Mouse (Mus musculus) forebrain, postnatal 0 days (tissue): ENCODE results near the gene Rps27a. TPM values are rescaled to one million over a fixed set of nuclear protein-coding genes. Genes with fewer than 3 reads are reported as not detected.

Source experiments
- ATAC-seq: fragments of 200-750 bp; cut with Nextera tagmentation; 2 replicates; pipeline ENCODE4 v1.8.0; 2017; ENCODE audit warnings: mild to moderate bottlenecking, moderate library complexity
- DNase-seq: peaks from one replicate; pipeline ENCODE4 v3.0.0-alpha.2; 2015
- H3K27ac ChIP-seq: fragments of 300-500 bp; sonication (generic); 2 replicates; pipeline ENCODE4 v1.5.1; 2014; ENCODE audit warnings: low read depth, mild to moderate bottlenecking, antibody characterized with exemption, low read length, moderate library complexity, mixed read lengths
- H3K27me3 ChIP-seq: fragments of 300-500 bp; sonication (generic); 2 replicates; pipeline ENCODE4 v1.6.1; 2014; ENCODE audit warnings: mild to moderate bottlenecking, low read length, mixed read lengths; ENCODE audit not compliant: insufficient read depth
- H3K36me3 ChIP-seq: fragments of 300-500 bp; sonication (generic); 2 replicates; pipeline ENCODE4 v1.6.1; 2014; ENCODE audit warnings: mild to moderate bottlenecking, moderate library complexity; ENCODE audit not compliant: insufficient read depth
- H3K4me1 ChIP-seq: fragments of 300-500 bp; sonication (generic); 2 replicates; pipeline ENCODE4 v1.6.1; 2014; ENCODE audit warnings: antibody characterized with exemption; ENCODE audit not compliant: insufficient read depth
- H3K4me2 ChIP-seq: fragments of 300-500 bp; sonication (generic); 2 replicates; pipeline ENCODE4 v1.6.1; 2014; ENCODE audit warnings: low read depth, mild to moderate bottlenecking, moderate library complexity
- H3K4me3 ChIP-seq: fragments of 300-500 bp; sonication (generic); 2 replicates; pipeline ENCODE4 v1.5.1; 2014; ENCODE audit warnings: low read depth, low read length, mixed read lengths
- H3K9ac ChIP-seq: fragments of 300-500 bp; sonication (generic); 2 replicates; pipeline ENCODE4 v1.6.1; 2014; ENCODE audit warnings: mild to moderate bottlenecking
- H3K9me3 ChIP-seq: fragments of 300-500 bp; sonication (generic); 2 replicates; pipeline ENCODE4 v1.6.1; 2016; ENCODE audit warnings: low read length
- CTCF ChIP-seq: sonication (generic); IDR thresholded peaks from 2 replicates; pipeline ENCODE4 v1.5.1; 2016; ENCODE audit warnings: antibody characterized with exemption, control low read depth, low read depth
- WGBS: fragments of 180-500 bp; shearing (Covaris S2); extraction: QIAGEN DNeasy Blood & Tissue Kit; methylation state at CpG from one replicate; pipeline ENCODE4 v1.1.7; 2014; 5-methylcytosine and 5-hydroxymethylcytosine counted together
- polyA plus RNA-seq: library from polyadenylated mRNA; unstranded; fragments of >200 nt; fragmentation: Nextera tagmentation; extraction: Ambion mirVana; gene quantifications from 2 replicates; pipeline ENCODE4 v1.2.1, GENCODE M21; 2015
- total RNA-seq: library from RNA; depleted of rRNA; stranded (reverse); fragments of >200 nt; gene quantifications from 2 replicates; pipeline ENCODE4 v1.2.3, GENCODE M21; 2014; rRNA removed

The Rps27a gene
- total and polyA plus RNA-seq, 2 experiments from 2014 or later, result 599 to 847 TPM

DNA sequence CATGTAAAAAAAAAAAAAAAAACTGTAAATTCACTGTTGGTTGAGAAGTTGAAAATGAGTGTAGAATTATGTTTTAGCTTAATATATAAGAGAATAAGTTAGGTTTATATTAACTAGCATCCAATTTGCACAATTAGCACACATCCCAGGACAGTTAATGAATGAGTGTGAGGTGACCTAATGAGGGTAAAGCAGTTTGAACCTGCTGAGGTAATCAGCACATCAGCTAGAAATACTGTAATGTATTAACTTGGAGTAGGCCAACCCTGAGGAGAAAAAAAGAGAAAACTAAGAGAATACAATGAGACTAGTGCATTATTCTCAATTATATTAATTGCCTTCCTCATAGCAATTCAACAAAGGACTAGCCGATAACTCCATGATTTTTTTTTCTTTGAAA lies 38.5 kb downstream of the Rps27a start:
- WGBS, result 76% methylated on average over 1 of the region's 1 CpGs
- Histone ChIP-seq H3K4me3 (no peak overlapping the region), H3K4me2 (no peak overlapping the region), H3K36me3 (peaks cover 32% of the 10 kb centered on the region), H3K9ac (no peak overlapping the region), H3K27me3 (no peaks in the 10 kb centered on the region), H3K9me3 (no peaks in the 10 kb centered on the region), H3K4me1 (no peaks in the 10 kb centered on the region), H3K27ac (no peak overlapping the region)
- no peak for DNase-seq
- TF ChIP-seq CTCF, result no peak
- no peak for ATAC-seq

DNA sequence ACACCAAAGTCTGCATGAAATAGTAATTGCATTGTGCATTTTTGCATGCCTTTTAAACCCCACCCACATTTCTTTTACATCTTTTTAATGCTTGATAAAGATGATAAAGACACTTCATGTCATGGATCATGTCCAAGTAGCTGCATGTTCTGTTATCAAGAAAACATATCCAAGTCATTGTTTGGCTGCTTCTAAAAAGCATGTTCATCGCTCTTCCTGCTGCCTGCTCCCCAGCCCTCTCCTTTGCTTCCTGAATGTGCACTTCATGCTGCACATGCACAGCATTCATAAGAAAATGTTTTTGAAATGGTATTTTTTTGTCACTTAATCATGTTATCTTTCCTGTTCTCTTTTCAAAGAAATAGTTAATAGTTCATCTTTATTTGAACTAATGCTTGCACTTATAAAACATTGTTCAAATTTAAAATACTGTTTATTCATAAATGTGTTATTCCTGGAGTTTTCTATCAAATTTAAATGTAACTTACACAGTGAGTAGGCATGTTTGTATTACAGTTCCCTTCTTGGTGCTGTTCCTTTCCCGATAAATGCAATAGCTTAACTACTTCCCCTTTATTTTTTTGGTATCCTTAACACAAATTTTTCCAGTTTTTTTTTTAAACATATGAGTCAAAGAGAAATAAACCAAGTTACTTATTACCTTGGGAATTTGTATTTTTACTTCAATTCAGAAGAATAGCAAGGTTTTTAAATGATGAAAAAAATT lies 42.8 kb downstream of the Rps27a start:
- Histone ChIP-seq H3K4me3 (no peak overlapping the region), H3K9me3 (no peaks in the 10 kb centered on the region), H3K27ac (no peak overlapping the region), H3K27me3 (no peaks in the 10 kb centered on the region), H3K4me2 (no peak overlapping the region), H3K4me1 (no peaks in the 10 kb centered on the region), H3K9ac (no peak overlapping the region), H3K36me3 (peaks cover 41% of the 10 kb centered on the region)
- DNase-seq (no peak), ATAC-seq (no peak)
- 94% methylated on average over 2 of the region's 2 CpGs for WGBS
- no peak for TF ChIP-seq CTCF

DNA sequence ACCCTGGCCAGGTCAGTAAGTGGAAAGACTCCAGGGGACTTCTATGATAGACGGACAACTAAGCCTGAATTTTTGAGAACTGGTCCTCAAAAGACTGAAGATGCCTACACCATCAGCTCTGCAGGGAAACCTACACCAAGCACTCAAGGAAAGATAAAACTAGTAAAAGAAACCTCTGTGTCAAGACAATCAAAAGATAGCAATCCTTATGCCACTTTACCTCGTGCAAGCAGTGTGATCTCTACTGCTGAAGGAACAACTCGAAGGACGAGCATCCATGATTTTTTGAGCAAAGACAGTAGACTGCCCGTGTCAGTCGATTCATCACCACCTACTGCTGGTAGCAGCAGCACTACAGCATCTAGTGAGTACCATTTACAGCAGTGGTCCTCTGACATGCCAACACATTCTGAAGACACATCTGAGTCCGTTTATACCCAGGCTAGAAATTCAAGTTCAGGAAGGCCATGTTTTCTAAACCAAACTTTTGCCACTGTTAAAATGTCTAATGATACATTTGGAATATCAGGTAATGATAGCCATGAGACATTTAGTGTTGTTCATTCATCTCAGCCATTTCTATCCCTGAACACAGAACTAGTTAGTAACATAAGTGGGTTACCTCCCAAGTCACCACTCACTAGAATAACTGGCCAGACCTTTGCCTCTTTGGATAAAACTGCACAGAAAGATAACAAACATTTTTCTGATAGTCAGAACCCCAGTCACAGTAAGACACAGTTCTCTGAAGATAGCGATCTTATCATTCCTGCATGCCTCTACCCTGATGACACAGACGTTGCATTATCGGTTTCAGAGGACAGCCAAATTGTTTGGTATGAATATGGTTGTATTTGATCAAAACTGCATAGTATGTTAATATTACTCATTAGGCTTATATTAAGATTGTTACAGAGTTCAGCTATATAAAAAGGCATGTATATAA lies 43.7 kb downstream of the Rps27a start:
- TF ChIP-seq CTCF, result no peak
- 94% methylated on average over 10 of the region's 10 CpGs for WGBS
- no peak for ATAC-seq
- no peaks in the 10 kb centered on the region for H3K4me1 ChIP-seq
- DNase-seq, result no peak
- peaks cover 40% of the 10 kb centered on the region for H3K36me3 ChIP-seq
- no peak overlapping the region for H3K4me3 ChIP-seq
- no peak overlapping the region for H3K4me2 ChIP-seq
- H3K9ac ChIP-seq, result no peak overlapping the region
- H3K9me3 ChIP-seq, result no peaks in the 10 kb centered on the region
- H3K27ac ChIP-seq, result no peak overlapping the region
- H3K27me3 ChIP-seq, result no peaks in the 10 kb centered on the region

DNA sequence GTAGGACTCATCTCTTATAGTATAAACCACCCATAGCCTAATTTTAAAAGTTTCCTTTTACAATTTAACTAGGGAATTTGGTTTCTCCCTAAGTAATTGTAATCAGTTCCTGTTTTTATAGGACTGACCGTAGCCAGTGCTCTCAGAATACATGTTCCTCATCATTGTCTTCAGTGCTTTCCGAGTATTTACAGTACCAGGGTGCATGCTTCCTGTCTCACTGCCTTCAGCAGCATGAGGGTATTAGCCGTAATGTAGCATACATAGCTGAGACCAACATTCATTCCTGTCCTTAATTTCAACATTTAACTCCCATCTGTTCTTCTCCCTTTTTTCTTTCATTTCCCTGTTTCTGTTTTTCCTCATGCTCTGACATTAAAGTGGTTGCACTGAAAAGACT lies 50.9 kb downstream of the Rps27a start:
- Histone ChIP-seq H3K4me2 (no peak overlapping the region), H3K9ac (no peak overlapping the region), H3K4me1 (no peaks in the 10 kb centered on the region), H3K4me3 (no peak overlapping the region), H3K27ac (no peak overlapping the region), H3K27me3 (no peaks in the 10 kb centered on the region), H3K36me3 (peaks cover 24% of the 10 kb centered on the region), H3K9me3 (no peaks in the 10 kb centered on the region)
- ATAC-seq, result no peak
- DNase-seq, result no peak
- WGBS, result 90% methylated on average over 3 of the region's 3 CpGs
- TF ChIP-seq CTCF, result no peak

Other genes with a start within 250 kb of the Rps27a start
- gene Ccdc88a, start 174.5 kb downstream of the Rps27a start, total RNA-seq, result 105 and 135 TPM in 2 replicates
- 53.4 and 81.6 TPM in 2 replicates for gene Ccdc88a, start 174.5 kb downstream of the Rps27a start, polyA plus RNA-seq
- gene Prorsd1, start 33.1 kb downstream of the Rps27a start, total RNA-seq, result 3.5 and 4.5 TPM in 2 replicates
- gene Prorsd1, start 33.1 kb downstream of the Rps27a start, polyA plus RNA-seq, result 5.9 and 6.5 TPM in 2 replicates
- 32.4 and 43.9 TPM in 2 replicates for gene Mtif2, start 21.7 kb downstream of the Rps27a start, total RNA-seq
- gene Mtif2, start 21.7 kb downstream of the Rps27a start, polyA plus RNA-seq, result 23.0 and 35.5 TPM in 2 replicates
- gene Clhc1, start 159 bp downstream of the Rps27a start, total RNA-seq, result not detected in 2 replicates
- 0.16 TPM in 1 of 2 replicates, not detected in the other for gene Clhc1, start 159 bp downstream of the Rps27a start, polyA plus RNA-seq
- 388 and 400 TPM in 2 replicates for gene Rtn4, start 144.8 kb upstream of the Rps27a start, total RNA-seq
- 149 and 167 TPM in 2 replicates for gene Rtn4, start 144.8 kb upstream of the Rps27a start, polyA plus RNA-seq